Mouse (Mus musculus): ENCODE data around the gene Snai1.

- TF ChIP-seq CTCF (IDR thresholded peaks at IDR 0.05; ENCODE audit: extremely low read depth, insufficient read length, insufficient replicate concordance, low read depth, low read length) (no peak), POLR2A (IDR thresholded peaks at IDR 0.05; ENCODE audit: low read depth, low read length) (no peak)
These were observed 48.0 kb downstream of the Snai1 start for GRCm38 (mm10) chr2:167586041-167586440.
